Mouse (Mus musculus): ENCODE data around the gene Tph2.
A peak's percentile ranks its signal among the peaks of the same experiment; 100 is the strongest.
"Not testable (repeated sequence)": the region's sequence is repeated elsewhere in the genome, so short reads cannot be mapped to it uniquely, and the experiment has no call there.

Tph2 gene

DNA sequence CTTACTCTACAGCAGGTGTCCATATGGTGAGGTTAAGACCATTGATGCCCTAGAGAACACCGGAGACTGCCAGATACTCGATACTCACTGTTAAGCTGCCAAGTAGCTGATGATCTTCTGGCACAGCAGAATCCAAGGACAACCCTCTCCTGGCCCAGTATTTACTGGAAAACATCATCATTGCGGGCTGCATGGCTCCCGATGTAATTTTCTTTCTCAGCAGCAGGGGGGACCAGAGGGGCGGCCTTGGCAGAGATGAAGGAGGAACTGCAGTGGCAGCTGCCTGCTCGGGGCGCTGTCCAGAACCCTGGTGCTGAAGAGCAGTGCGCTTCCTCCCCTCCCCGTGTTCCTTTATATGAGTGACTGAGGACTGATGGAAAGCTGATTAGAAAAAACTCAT lies at the start of gene Tph2:
TSS of gene Tph2 (minus strand) at position 326 of the 400 bp plus-strand sequence.
- DNase-seq = peak; percentile 78 to 83

DNA sequence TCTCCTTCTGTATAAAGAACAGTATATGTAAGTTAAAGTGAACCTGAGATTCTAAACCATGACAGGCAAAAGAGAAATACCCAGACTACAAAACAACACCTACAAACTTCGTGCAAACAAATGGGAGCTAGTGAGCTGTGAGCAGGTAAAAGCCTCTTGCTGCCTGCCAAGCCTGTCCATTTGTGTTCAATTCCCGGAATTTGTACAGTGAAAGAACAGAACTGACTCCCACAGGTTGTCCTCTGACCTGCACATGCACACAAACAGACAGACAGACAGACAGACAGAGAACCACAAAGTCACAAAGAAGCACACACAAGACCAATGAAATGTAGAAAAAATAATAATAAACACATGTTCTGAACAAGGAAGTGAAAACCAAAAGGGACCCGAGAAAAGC lies 49.0 kb upstream of the Tph2 start:
- DNase-seq = no peak

DNA sequence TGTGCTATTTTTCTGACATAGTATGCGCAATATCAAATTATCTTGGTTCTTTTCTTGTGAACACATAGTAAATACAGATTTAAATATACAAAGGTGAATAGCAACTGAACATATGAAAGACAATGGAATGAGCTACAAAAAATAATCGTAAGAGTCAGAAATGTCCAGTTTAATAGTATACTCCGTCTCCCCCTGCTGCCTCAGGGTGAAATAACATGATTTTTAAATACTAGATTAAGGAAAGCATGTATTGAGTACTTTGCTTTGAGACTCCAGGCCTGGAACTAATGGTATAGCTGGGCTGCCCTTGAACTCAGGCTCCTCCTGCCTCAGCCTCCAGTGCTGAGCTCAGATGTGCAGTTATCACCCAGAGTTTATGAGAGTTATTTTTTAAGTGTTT lies 47.7 kb upstream of the Tph2 start:
- DNase-seq = no peak

DNA sequence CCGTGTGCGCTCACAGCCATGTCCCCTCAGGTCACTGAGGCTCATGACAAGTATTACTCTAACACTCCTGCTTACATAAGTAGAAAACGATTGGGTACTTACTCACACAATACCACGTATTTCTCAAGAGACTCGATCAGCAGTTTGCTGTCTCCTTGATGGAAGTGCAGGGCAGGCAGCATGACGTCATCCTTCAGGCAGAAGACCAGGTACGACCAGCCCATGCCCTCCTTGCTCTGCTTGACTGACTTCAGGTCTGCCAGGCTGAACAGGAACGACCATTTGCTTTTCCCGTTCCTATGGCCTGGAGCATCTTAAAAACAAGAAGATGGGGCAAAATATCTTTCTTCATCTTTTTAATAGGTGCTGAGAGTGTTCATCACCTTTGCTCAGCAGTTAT lies 44.2 kb upstream of the Tph2 start:
- DNase-seq = no peak

DNA sequence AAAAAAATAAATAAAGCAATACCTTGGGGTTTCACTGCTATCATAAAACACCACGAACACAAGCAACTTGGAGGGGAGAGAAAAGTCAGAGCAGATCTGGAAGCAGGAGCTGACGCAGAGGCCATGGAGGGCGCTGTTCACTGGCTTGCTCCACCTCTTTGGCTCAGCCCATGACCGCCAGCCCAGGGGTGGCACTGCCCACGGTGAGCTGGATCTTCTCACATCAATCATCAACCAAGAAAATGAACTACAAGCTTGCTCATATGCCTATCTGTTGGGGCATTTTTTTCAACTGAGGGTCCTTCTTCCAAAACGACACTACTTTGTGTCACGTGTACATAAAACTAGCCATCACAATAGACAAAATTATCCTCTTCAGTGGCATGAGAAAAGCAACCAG lies 41.8 kb upstream of the Tph2 start:
- DNase-seq = no peak

DNA sequence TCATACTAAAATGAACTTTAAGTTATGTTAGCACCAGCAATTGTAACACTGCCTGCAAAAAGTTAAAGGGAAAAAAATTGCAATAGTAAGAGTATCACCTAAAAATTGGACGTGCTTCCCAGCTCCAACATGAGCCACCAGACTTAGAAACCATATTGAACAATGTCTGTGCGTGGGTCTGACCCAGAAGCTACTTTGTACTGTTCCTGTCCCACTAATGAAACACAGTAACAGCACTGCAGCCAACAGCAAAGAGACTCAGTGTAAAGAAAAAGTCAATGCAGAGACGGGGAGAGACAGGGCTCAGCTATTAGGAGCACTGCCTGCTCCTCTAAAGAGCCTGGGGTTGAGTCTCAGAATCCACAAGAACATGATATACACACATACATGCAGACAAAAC lies 39.0 kb upstream of the Tph2 start:
- no peak for DNase-seq

DNA sequence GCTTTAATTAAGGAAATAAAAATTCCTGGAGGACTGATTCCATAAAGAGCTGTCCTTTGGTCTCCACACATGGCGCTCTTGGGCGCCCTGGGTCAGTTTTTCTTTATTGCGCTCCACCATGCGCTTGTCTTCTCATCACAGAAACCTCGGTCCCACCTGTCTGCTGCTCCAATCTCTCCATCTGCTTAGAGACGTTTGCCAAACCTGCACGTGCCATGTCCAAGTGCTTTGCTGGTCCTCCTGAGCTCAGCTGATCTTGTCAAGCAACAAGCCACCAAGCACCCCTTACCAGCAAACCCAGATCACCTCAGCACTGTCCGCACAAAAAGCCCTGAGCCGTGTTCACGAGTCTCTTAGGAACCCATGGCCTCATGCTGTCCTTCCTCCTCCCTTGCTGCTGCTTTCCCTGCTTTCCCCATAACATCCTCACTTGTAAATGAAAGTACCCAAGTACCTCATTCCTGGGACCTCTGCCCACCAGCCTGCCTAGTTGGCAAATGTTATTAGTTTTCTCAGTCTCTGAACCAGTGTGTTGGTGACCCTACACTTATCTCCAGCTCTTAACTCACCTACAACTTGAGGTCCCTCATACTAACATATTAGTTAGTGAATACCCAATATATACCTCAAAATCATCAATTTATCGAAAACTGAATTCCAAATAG lies 28.2 kb upstream of the Tph2 start:
- no peak for DNase-seq

DNA sequence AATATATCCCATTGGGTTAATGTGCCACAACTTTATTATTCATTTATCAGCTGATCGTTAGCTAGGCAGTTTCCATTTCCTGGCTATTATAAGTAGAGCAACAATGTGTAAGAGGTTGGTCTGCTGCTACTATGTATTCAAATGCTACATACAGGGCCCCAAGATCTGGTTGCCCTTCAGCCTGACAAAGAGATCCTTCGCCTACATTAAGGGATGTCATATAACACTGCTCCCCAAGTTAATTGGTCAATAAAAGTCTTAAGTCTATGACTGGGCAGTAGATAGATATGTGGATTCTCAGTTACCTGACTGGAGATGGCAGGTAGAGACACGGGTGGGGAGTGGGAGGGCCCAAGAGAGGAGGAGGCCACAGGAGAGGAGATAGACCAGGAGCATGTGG lies 21.0 kb upstream of the Tph2 start:
- DNase-seq = no peak

DNA sequence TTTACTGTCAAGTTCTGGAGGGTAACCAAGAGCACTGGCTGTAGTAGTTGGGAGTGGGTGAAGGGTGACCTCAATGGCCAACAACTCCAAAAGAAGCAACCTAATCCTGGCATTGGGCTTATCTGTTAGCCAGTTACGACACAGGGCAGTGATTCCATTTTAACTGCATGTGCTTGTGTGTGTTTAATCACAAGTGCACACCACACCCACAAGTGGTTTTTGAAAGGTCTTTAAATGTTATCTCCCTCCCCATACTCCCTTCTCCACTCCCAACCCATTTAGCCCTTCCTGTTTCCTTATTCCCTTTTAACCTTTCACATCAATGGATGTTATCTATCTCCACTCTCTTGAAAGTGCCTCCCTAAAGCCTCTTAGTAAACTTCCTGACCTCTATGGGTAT lies 20.5 kb upstream of the Tph2 start:
- no peak for DNase-seq

DNA sequence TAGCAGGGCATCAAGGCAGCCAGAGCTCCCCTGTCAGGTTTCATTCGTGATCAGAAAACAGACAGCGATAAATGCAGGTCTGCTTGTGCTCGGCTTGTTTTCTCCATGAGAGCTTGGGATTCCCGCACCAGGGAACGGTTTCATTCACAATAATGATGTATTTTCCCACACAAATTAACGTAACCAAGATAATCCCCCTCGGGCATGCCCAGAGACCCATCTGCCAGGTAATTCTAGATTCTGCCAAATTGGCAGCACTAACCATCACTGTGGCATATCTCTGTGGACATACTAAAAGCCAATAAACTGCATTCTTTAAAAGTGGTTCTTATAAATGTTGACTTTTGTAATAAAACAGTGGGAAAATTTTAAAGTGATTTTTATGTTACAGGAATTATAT lies 6.4 kb upstream of the Tph2 start:
- no peak for DNase-seq

DNA sequence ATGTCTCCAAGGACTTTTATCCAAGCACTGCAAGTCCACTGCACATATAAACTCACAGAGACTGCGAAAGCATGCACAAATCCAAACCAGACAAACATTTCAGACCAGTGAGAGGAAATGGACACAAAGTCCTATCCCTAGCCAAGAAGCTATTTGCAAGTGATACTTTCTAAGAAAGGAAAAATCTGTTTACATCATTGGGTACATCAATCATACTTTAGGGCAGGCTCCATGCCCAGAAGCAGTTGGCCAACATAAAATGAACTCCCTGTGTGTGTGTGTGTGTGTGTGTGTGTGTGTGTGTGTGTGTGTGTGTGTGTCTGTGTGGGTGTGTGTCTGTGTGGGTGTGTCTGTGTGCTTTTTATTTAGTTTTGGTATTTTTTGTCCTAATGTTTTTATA lies 2.6 kb upstream of the Tph2 start:
- DNase-seq = no peak

DNA sequence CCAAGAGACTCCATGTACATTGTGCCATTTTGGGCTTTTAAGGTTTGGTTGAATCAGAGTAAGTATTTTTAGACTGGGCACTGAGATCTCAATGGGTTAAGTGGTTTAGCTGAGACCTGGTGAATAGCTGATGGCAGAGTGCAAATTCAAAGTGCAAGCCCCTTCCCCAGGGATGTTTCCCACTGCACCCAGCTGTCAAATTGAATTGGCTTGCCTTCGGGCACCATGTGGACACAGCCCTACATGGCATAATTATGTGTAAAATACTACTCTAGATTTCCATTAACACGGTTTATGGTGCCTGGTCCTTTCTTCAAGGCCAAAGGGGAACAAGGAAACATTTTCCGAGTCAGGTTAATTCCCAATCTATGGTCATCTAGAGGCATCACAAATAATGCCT lies 3.8 kb downstream of the Tph2 start:
- DNase-seq = no peak

DNA sequence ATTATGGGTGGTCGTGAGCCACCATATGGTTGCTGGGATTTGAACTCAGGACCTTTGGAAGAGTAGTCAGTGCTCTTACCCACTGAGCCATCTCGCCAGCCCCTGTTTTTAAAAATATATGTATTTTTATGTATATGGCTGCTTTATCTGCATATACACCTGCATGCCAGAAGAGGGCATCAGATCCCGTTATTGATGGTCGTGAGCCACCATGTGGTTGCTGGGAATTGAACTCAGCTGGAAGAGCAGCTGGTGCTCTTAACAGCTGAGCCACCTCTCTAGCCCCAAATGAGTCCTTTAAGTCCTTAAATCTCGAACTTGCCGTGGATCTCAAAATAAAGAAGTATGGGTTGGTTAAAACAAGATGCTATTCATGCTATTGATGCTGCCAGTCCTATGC lies 6.8 kb downstream of the Tph2 start:
- not testable (repeated sequence) for DNase-seq

DNA sequence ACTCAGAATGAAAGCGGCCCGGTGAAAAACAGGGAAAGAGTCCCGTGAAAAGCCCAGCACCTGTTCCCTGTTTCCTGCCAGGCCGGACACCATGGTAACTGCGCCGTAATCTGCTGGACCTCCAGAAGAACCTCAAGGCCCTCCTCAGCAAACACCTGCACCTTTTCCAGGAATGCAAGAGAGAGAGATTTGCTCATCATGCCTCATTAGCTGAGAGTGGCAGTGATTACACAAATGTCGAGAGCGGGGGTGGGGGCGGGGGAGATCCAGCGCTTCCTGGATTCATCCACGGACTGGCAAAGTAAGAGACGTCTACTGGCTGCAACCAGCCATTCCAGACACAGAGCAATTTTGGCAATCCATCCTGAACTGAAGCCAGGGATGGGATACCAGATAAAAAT lies 9.2 kb downstream of the Tph2 start:
- peak in 1 of 2 experiments; percentile 27 for DNase-seq

DNA sequence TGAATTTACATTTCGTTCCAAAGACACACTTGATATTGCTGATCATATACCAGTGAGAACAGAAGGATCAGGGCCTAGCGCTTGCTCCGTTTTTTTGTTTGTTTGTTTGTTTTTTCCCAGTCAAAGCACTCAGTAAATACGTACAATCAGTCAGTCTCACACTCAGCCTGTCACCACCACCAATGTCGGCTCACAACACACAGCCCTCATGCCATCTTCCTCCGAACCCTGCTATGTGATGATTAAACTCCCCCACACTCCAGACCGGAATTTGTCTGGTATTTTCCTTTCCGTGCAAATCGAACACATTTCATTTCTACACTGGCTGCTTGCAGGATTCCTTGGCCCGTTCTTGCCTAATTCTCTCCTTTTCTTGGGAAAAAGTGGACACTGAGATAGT lies 11.5 kb downstream of the Tph2 start:
- DNase-seq = no peak

DNA sequence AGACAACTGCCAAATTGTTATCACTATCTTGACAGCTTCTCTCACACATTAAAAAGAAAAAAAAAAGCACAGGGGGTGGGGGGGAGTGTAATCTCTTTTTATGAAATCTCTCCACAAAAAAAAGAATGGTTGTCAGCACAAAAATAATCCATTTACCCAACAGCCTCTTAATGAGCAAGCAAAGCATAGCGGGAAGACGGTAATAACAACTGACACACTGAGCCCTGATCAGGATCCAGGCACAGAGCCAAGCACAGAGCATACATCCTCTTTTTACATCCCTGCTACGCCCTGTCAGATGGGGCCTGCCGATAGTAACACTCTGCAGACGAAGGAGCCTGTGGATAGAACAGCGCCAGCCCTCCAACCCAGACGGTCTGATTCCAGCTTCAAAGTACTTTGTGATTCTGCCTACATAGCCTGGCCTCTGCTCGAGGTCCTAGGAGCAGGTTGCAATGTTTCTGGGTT lies 13.4 kb downstream of the Tph2 start:
- DNase-seq = peak; percentile 22 to 33

DNA sequence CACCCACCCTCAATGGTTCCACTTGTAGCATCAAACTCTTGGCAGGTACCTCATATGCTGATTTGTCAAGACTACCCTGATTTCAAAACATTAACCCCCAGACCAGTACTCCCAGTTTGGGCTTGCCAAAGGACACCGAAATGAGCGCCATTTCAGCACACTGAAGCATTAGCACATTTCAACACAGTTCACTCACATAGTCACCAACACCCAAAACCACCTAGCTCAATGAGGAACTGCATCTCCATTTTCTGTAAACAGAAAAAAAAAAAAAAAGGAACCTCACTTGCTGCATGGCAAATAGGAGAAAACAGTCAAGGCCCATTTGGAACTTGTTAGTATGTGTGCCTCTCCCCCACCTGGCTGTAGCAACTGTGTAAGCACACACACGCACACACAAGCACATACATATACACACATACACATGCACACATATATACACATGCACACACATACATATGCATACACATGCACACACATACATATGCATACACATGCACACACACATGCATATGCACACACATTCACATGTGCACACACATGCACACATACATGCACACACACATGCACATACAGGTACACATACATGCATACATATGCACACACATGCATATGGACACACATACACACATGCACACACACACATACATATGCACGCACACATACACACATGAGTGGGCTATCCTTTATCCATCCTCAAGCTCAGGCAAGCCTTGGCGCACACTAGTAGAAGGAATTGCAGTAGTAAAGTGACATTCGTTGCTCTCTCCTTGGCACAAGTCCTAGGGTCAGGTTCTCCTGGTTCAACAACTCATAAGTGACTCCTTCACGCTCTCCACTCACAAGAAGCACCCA lies 14.1 kb downstream of the Tph2 start:
- DNase-seq = no peak

DNA sequence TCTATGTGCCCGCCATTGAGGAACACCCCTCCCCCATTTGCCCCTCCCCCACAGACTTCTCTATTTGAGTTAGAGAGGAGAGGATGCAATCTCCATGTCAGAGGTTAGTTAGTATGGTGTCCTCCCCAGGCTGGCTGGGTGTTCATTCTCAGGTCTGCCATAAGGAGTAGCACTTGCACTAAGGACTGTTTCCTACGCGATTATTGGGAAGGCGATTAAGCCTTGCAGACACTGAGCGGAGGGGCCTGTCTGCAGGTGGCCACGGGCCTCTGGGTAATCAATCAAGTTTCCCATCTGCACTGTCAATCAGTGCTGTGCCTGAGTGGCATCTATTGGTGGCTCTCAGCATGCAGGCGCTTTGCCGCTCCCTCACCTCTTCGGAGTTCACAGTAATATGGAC lies 15.4 kb downstream of the Tph2 start:
- no peak for DNase-seq

DNA sequence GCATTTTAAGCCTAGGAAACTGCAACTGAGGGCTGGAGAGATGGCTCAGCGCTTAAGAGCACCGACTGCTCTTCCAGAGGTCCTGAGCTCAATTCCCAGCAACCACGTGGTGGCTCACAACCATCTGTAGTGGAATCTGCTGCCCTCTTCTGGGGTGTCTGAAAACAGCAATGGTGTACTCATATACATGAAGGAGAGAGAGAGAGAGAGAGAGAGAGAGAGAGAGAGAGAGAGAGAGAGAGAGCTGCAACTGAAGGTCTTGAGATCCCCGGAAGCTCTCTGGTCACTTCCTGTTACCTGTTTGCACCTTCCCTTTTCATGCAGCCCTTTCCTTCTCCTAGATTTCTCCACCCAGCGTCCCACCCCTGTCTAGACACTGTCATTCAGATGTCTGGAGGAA lies 24.5 kb downstream of the Tph2 start:
- no peak for DNase-seq

DNA sequence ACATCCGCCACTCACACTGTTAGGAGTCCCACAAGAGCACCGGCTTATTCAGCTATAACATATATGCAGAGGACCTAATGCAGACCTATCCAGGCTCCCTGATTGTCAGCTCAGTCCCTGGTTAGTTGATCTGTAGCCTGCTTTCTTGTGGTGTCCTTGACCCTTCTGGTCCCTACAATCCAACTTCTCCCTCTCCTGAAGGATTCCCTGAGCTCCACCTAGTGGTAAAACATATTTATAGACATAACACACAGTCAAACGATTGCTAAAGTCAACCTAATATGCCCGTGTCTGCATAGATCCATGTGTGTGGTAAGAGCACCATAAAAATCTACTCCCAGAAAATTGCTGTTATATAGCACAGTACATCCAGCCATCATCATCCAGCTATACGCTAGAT lies 37.5 kb downstream of the Tph2 start:
- DNase-seq = no peak

DNA sequence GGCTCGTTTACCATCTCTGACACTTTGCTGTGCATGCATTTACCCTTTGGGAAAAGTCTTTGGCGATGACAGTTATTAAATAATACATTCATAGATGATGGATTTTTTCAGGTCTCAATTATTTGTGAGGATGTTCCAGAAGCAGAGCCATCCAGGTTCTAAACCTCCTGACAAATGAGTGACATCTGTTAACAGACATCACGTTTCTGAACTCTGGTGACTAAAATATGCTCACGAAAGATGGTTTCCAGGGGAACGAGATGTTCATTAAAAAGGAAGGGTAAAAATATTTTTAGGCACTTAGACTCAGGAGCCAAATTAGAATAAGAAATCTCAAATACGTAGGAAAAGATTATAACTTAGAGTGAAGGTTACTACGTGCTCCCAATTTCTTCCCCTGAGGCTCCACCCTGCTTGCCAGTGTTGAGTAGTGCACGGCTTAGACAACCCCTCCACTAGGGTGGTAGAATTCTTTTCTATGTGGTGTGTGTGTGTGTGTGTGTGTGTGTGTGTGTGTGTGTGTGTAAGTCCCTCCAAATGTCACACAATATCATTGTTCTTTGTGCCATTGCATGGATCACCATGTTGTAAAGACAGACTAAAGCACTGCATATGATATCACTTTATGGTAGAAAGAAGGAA lies 38.4 kb downstream of the Tph2 start:
- DNase-seq = no peak

DNA sequence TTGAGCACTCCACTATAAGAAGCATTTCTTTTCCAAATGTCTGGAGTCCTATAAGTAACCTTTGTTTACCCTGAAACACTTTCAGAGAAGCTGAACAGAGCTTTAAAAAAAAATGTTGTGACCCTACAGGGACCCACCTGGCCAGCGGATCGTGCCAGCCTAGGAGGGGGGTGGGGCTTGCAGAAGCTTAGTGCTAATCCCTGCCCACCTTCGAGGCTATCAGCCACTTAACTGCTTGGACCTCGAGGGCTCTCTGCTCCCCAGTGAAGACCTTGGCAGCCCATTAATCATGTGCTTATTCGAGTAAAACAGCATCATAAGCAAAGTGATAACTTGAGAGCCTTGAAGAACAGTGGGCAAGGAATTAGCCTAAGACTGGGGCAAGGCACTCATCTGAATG lies 40.3 kb downstream of the Tph2 start:
- no peak for DNase-seq

DNA sequence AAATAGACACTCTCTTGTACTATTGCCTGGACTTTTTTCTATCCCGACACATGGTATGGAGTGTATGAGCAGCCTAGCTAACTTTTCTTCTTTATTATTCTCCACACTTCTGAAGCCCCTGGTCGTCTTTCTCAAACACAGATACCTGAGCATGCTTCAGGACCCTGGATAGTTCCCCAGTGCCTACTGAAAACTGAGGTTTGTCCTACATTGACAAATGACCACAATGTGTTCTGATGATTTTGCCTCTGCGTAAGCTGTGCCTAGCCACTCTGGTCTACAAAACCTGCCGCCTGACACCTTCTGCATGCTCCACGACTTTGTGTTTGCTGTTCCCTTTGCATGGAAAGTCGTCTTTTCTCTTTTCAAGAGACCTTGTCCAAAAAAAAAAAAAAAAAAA lies 41.2 kb downstream of the Tph2 start:
- DNase-seq = no peak

DNA sequence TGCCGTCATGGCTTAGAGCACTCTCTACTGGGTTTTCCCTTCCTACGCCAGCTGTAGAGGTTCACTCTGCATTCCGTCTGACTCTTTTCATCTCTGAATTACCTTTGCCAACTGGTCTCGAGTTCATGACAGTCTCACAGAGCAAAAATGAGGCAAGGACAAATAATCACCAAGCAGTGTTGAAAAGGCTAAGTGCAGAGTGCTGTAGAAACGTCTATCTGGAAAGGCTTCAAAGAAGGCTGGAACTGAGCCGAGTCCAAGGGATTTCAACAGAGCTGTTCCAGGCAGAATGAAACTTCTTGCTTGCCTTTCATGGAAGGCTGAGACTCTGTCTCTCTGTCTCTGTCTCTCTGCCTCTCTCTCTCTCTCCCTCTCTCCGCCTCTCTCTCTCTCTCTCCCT lies 47.8 kb downstream of the Tph2 start:
- DNase-seq = no peak
